Mouse (Mus musculus) neural tube, embryonic 12.5 days (tissue): Measurements from ENCODE around the gene Tbccd1. TPM values are rescaled to one million over a fixed set of nuclear protein-coding genes. Genes with fewer than 3 reads are reported as not detected.

Experiments
- ATAC-seq: fragments of 200-750 bp; cut with Nextera tagmentation; 2 replicates; pipeline ENCODE4 v1.8.0; 2017; ENCODE audit warnings: low read depth, mild to moderate bottlenecking, moderate TSS enrichment, moderate library complexity; ENCODE audit not compliant: low FRiP score
- H3K27ac ChIP-seq: fragments of 300-500 bp; sonication (generic); 2 replicates; pipeline ENCODE4 v1.5.1; 2016
- H3K27me3 ChIP-seq: fragments of 300-500 bp; sonication (generic); replicated peaks from 2 replicates; pipeline ENCODE4 v1.6.1; 2016; ENCODE audit warnings: mild to moderate bottlenecking
- H3K36me3 ChIP-seq: fragments of 300-500 bp; sonication (generic); 2 replicates; pipeline ENCODE4 v1.6.1; 2016; ENCODE audit warnings: mild to moderate bottlenecking
- H3K4me1 ChIP-seq: fragments of 300-500 bp; sonication (generic); 2 replicates; pipeline ENCODE4 v1.6.1; 2016
- H3K4me2 ChIP-seq: fragments of 300-500 bp; sonication (generic); replicated peaks from 2 replicates; pipeline ENCODE4 v1.6.1; 2016; ENCODE audit warnings: mild to moderate bottlenecking
- H3K4me3 ChIP-seq: fragments of 300-500 bp; sonication (generic); 2 replicates; pipeline ENCODE4 v1.5.1; 2016
- H3K9ac ChIP-seq: fragments of 300-500 bp; sonication (generic); 2 replicates; pipeline ENCODE4 v1.6.1; 2016; ENCODE audit warnings: mild to moderate bottlenecking
- H3K9me3 ChIP-seq: fragments of 300-500 bp; sonication (generic); 2 replicates; pipeline ENCODE4 v1.6.1; 2016; ENCODE audit warnings: mild to moderate bottlenecking
- WGBS: fragments of 180-500 bp; shearing (Covaris S2); methylation state at CpG from one replicate; pipeline ENCODE4 v1.1.7; 2016; 5-methylcytosine and 5-hydroxymethylcytosine counted together
- polyA plus RNA-seq: library from polyadenylated mRNA; unstranded; fragments of >200 nt; fragmentation: Nextera tagmentation; extraction: Ambion mirVana; gene quantifications from 2 replicates; pipeline ENCODE4 v1.2.1, GENCODE M21; 2016

Tbccd1 gene
- 28.9 and 31.8 TPM in 2 replicates for polyA plus RNA-seq

- Histone ChIP-seq H3K4me1 (peaks cover 15% of the 10 kb centered on the region), H3K4me2 (peak within 1 kb of the TSS; percentile 96), H3K4me3 (peak within 1 kb of the TSS; percentile 89), H3K36me3 (peaks cover 2% of the 10 kb centered on the region), H3K9me3 (no peaks in the 10 kb centered on the region), H3K27me3 (no peaks in the 10 kb centered on the region), H3K27ac (no peak within 1 kb of the TSS), H3K9ac (peak within 1 kb of the TSS; percentile 83)
- ATAC-seq, result peak; percentile 100
- WGBS, result under 1% methylated on average over 62 of the region's 62 CpGs
Observed at GRCm38 (mm10) chr16:22857431-22858113, at the start of gene Tbccd1, which contains the start of gene Dnajb11. Gene Tbccd1, minus strand, starts transcription at chr16:22857669. Gene Dnajb11, plus strand, starts transcription at chr16:22857845.

DNA sequence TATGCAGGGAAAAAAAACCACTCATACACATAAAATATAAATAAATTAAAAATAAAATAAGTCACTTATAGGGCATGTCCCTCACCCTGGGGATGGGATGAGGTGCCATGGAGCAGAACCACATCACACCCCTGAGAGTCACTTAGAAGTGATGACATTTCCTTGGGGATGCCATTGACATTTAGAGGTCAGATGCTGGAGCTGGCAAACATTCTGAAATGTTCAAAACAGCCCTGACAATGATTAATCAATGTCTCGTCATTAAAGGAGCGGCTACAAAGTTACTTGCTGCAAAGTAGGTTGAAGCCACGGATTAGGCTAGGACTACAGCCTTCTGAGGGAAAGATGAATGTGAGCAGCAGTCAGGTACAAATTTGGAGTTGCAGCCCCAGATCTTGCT, 43.9 kb upstream of the Tbccd1 start:
- no peak for ATAC-seq
- 79% methylated on average over 3 of the region's 3 CpGs for WGBS
- Histone ChIP-seq H3K27me3 (no peaks in the 10 kb centered on the region), H3K4me1 (no peaks in the 10 kb centered on the region), H3K9ac (no peak overlapping the region), H3K27ac (no peak overlapping the region), H3K4me3 (no peak overlapping the region), H3K4me2 (no peak overlapping the region), H3K36me3 (no peaks in the 10 kb centered on the region), H3K9me3 (no peaks in the 10 kb centered on the region)

- Histone ChIP-seq H3K27me3 (no peaks in the 10 kb centered on the region), H3K36me3 (no peaks in the 10 kb centered on the region), H3K4me1 (no peaks in the 10 kb centered on the region), H3K9me3 (no peaks in the 10 kb centered on the region), H3K27ac (no peak overlapping the region), H3K4me3 (no peak overlapping the region), H3K4me2 (no peak overlapping the region), H3K9ac (no peak overlapping the region)
- ATAC-seq, result no peak
- 84% methylated on average over 10 of the region's 10 CpGs for whole genome bisulfite sequencing
Observed at GRCm38 (mm10) chr16:22899866-22900570, 42.5 kb upstream of the Tbccd1 start.

GRCm38 (mm10) chr16:22899346-22899745, 41.9 kb upstream of the Tbccd1 start:
- no peak overlapping the region for H3K4me2 ChIP-seq
- WGBS, result 40% methylated on average over 5 of the region's 5 CpGs
- H3K9me3 ChIP-seq, result no peaks in the 10 kb centered on the region
- no peaks in the 10 kb centered on the region for H3K27me3 ChIP-seq
- no peak overlapping the region for H3K9ac ChIP-seq
- H3K4me1 ChIP-seq, result no peaks in the 10 kb centered on the region
- H3K4me3 ChIP-seq, result no peak overlapping the region
- no peaks in the 10 kb centered on the region for H3K36me3 ChIP-seq
- ATAC-seq, result no peak
- no peak overlapping the region for H3K27ac ChIP-seq

- H3K27ac ChIP-seq, result no peak overlapping the region
- H3K4me2 ChIP-seq, result no peak overlapping the region
- H3K36me3 ChIP-seq, result no peaks in the 10 kb centered on the region
- H3K4me3 ChIP-seq, result no peak overlapping the region
- H3K9ac ChIP-seq, result no peak overlapping the region
- no peak for ATAC-seq
- 71% methylated on average over 2 of the region's 2 CpGs for WGBS
- no peaks in the 10 kb centered on the region for H3K9me3 ChIP-seq
- no peaks in the 10 kb centered on the region for H3K27me3 ChIP-seq
- no peaks in the 10 kb centered on the region for H3K4me1 ChIP-seq
Observed at GRCm38 (mm10) chr16:22896618-22897017, 39.1 kb upstream of the Tbccd1 start.

- H3K27me3 ChIP-seq, result no peaks in the 10 kb centered on the region
- H3K27ac ChIP-seq, result no peak overlapping the region
- no peak for ATAC-seq
- H3K9ac ChIP-seq, result no peak overlapping the region
- H3K4me1 ChIP-seq, result no peaks in the 10 kb centered on the region
- H3K9me3 ChIP-seq, result no peaks in the 10 kb centered on the region
- H3K4me2 ChIP-seq, result no peak overlapping the region
- H3K36me3 ChIP-seq, result no peaks in the 10 kb centered on the region
- no peak overlapping the region for H3K4me3 ChIP-seq
- WGBS, result 78% methylated on average over 8 of the region's 8 CpGs
Observed at GRCm38 (mm10) chr16:22894095-22894494, 36.6 kb upstream of the Tbccd1 start.

- no peak overlapping the region for H3K9ac ChIP-seq
- H3K9me3 ChIP-seq, result no peaks in the 10 kb centered on the region
- no peaks in the 10 kb centered on the region for H3K36me3 ChIP-seq
- H3K27ac ChIP-seq, result no peak overlapping the region
- no peaks in the 10 kb centered on the region for H3K4me1 ChIP-seq
- H3K4me2 ChIP-seq, result no peak overlapping the region
- WGBS, result 91% methylated on average over 8 of the region's 8 CpGs
- no peaks in the 10 kb centered on the region for H3K27me3 ChIP-seq
- no peak for ATAC-seq
- H3K4me3 ChIP-seq, result no peak overlapping the region
Observed at GRCm38 (mm10) chr16:22891733-22892154, 34.3 kb upstream of the Tbccd1 start.

GRCm38 (mm10) chr16:22890683-22891510, 33.4 kb upstream of the Tbccd1 start, which contains the start of gene Ahsg:
Gene Ahsg, plus strand, starts transcription at chr16:22891277.
- ATAC-seq, result no peak
- H3K27ac ChIP-seq, result no peak within 1 kb of the TSS
- H3K4me2 ChIP-seq, result no peak within 1 kb of the TSS
- WGBS, result 89% methylated on average over 11 of the region's 11 CpGs
- H3K4me3 ChIP-seq, result no peak within 1 kb of the TSS
- no peak within 1 kb of the TSS for H3K9ac ChIP-seq
- no peaks in the 10 kb centered on the region for H3K27me3 ChIP-seq
- H3K36me3 ChIP-seq, result no peaks in the 10 kb centered on the region
- H3K4me1 ChIP-seq, result no peaks in the 10 kb centered on the region
- no peaks in the 10 kb centered on the region for H3K9me3 ChIP-seq

GRCm38 (mm10) chr16:22889716-22890115, 32.2 kb upstream of the Tbccd1 start:
- no peaks in the 10 kb centered on the region for H3K4me1 ChIP-seq
- no peaks in the 10 kb centered on the region for H3K27me3 ChIP-seq
- no peak overlapping the region for H3K4me2 ChIP-seq
- H3K4me3 ChIP-seq, result no peak overlapping the region
- H3K27ac ChIP-seq, result no peak overlapping the region
- H3K36me3 ChIP-seq, result no peaks in the 10 kb centered on the region
- 93% methylated on average over 8 of the region's 8 CpGs for WGBS
- no peak for ATAC-seq
- H3K9me3 ChIP-seq, result no peaks in the 10 kb centered on the region
- H3K9ac ChIP-seq, result no peak overlapping the region

DNA sequence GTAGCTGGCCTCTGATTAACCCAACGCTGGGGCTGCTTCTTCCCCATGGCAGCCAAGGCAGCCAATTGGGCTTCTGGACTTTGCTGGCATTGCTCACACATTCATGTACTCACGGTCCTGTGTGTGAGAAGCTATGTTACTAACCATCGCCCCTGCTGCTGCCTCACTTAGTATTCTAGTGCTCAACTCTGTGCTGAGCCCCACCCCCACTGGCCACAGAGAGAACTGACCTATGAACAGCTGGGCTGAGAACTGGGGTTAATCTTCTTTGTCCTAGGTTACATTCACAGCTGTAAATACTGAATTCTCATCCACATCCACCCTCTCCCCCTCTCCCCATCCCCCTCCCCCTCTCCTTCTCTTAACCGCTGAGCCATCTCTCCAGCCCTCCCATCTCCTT, 31.4 kb upstream of the Tbccd1 start:
- Histone ChIP-seq H3K4me1 (no peaks in the 10 kb centered on the region), H3K4me2 (no peak overlapping the region), H3K4me3 (no peak overlapping the region), H3K27me3 (no peaks in the 10 kb centered on the region), H3K9ac (no peak overlapping the region), H3K36me3 (no peaks in the 10 kb centered on the region), H3K9me3 (no peaks in the 10 kb centered on the region), H3K27ac (no peak overlapping the region)
- ATAC-seq, result no peak
- WGBS, result 59% methylated on average over 4 of the region's 4 CpGs

DNA sequence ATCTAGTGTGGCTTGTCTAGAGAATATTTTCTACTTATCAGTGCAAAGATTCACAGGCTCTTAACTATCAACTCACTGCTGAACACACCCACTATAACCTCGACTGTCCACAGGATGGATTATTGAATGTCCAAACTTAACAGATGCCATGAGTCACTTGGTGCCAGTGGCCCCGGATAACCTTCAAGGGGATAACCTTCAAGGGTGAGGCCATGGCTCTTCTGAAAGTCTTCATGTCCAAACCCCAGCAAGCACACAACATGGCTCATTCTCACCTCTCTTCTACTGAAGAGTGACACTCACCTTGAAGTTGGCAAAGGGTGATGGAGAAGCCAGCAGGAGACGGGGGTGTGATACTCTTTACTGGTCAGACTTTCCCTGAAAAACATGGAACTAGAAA, 29.3 kb upstream of the Tbccd1 start:
- WGBS, result 83% methylated on average over 3 of the region's 3 CpGs
- no peaks in the 10 kb centered on the region for H3K4me1 ChIP-seq
- no peaks in the 10 kb centered on the region for H3K36me3 ChIP-seq
- H3K27ac ChIP-seq, result no peak overlapping the region
- no peak for ATAC-seq
- no peak overlapping the region for H3K9ac ChIP-seq
- no peaks in the 10 kb centered on the region for H3K27me3 ChIP-seq
- no peak overlapping the region for H3K4me2 ChIP-seq
- H3K9me3 ChIP-seq, result no peaks in the 10 kb centered on the region
- no peak overlapping the region for H3K4me3 ChIP-seq

- Histone ChIP-seq H3K27ac (no peak overlapping the region), H3K27me3 (no peaks in the 10 kb centered on the region), H3K9me3 (no peaks in the 10 kb centered on the region), H3K36me3 (no peaks in the 10 kb centered on the region), H3K4me1 (no peaks in the 10 kb centered on the region), H3K4me3 (no peak overlapping the region), H3K9ac (no peak overlapping the region), H3K4me2 (no peak overlapping the region)
- no peak for ATAC-seq
- WGBS, result 42% methylated on average over 4 of the region's 4 CpGs
Observed at GRCm38 (mm10) chr16:22885356-22885755, 27.9 kb upstream of the Tbccd1 start.
